Mouse (Mus musculus): ENCODE measurements around the gene Pde1a.

DNA sequence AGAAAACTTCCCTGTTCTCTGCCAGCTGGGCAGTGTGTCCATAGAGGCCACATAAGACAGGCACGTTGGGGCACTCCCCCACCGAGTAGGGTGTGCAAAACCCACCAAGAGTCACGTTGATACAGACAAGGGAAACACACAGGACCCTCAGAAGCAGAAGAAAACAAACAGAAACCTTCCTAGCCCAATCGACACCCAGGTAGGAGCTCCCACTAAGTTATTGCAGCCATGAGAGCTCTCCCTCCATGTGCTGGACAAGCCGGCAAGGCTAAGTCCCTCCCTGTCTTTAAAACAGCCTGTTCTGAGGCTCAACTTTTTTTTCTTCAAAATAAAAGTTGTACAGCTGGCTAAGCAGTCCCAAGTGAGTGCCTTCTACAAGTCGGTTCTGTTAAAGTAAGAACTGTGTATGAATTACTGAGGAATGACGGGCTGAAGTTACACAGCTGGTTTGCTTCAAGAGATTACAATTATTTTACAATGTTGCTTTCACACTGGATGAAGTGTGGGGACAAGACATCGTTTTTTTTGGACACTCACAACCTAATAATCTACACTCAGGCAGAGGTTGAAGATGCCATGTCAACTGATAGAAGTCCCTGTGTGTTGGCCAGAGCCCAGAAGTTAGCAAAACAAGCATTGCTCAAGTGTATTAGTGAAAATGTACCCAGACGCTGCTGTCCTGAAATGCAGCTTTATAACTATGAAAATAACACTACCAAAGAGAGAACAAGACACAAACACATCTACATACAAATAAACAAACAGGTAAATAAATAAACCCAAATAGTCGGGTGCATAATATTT lies 90.4 kb downstream of the Pde1a start:
- TF ChIP-seq CTCF (IDR thresholded peaks at IDR 0.05; ENCODE audit: borderline replicate concordance, control insufficient read depth, extremely low read depth, insufficient read depth, low read length, poor library complexity) (no peak), POLR2A (IDR thresholded peaks at IDR 0.05; ENCODE audit: control insufficient read depth, extremely low read depth, insufficient read depth, low read length, poor library complexity) (no peak)
